Mouse (Mus musculus): ENCODE measurements around the gene Ccr3. TPM values are rescaled to one million over a fixed set of nuclear protein-coding genes. Genes with fewer than 3 reads are reported as not detected.

Ccr3 gene
- polyA plus RNA-seq (2021; fragmentation: Nextera tagmentation), result not detected in 2 replicates
- long read RNA-seq, experiment 1, result 0 reads
- long read RNA-seq, experiment 2, result 0 reads

DNA sequence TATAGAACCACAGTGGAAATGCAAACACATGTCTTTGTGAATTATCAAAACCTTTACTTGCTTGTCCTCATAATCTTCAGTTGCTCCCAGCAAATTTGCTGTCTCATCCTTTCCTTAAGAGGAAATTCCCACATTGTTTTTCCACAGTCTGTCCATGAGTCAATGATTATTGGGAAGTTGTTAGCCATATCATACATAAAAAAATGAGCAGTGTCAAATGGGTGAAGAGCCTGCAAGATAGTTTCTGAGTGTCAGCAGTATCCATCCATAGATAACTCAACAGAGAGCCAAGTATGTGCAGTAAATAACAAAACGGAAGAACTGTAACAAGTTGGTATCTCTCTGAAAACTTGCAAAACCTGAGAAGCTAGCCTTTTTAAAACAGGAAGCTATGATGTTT lies at the start of gene Ccr3:
Ccr3 (plus strand) TSS at position 301 of the 400 bp plus-strand sequence.

DNA sequence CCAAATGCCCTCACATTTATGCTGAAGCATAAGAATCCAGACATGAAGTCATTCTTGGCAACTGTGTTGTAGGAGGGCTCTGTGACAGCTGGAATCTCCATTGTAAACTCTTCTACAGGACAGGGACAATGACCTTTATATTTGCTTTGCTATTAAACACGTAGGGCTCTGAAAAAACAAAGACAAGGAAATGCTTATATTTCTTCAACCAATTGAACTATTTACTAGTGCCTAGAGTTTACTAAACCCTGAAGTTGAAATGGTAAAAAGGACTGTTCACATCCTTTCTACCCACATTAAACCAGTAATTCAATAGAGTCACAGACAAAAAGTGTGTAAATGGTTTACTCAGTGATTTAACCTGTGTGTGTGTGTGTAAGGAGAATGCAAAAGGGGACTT lies 43.5 kb upstream of the Ccr3 start, which contains the start of gene Ccr1l1:
Ccr1l1 (minus strand) TSS at position 101 of the 400 bp plus-strand sequence.

Other genes with a start within 250 kb of the Ccr3 start
- not detected in 2 replicates for gene Cxcr6, start 215.5 kb upstream of the Ccr3 start, polyA plus RNA-seq (2021; fragmentation: Nextera tagmentation)
- 5.1 and 5.6 TPM in 2 replicates for gene Fyco1, start 170.1 kb upstream of the Ccr3 start, polyA plus RNA-seq (2021; fragmentation: Nextera tagmentation)
- not detected in 2 replicates for gene Xcr1, start 159.9 kb upstream of the Ccr3 start, polyA plus RNA-seq (2021; fragmentation: Nextera tagmentation)
- 0.09 and 0.11 TPM in 2 replicates for gene Ccr1, start 53.3 kb upstream of the Ccr3 start, polyA plus RNA-seq (2021; fragmentation: Nextera tagmentation)
- gene Ccr1l1, start 43.6 kb upstream of the Ccr3 start, polyA plus RNA-seq (2021; fragmentation: Nextera tagmentation), result not detected in 2 replicates
- 0.05 and 0.13 TPM in 2 replicates for gene Ccr2, start 80.0 kb downstream of the Ccr3 start, polyA plus RNA-seq (2021; fragmentation: Nextera tagmentation)
- 3.0 and 5.8 TPM in 2 replicates for gene Ccr5, start 99.6 kb downstream of the Ccr3 start, polyA plus RNA-seq (2021; fragmentation: Nextera tagmentation)